Mouse (Mus musculus) T-helper 2 cell (primary cell): ENCODE data around the gene Tmeff2.

Experiments
- in situ Hi-C: fragments of 300-600 bp; cut with MboI, MseI; formaldehyde crosslinking; loops from one replicate; pipeline ENCODE4 v1.15.1; 2025; ENCODE audit warnings: high pct_unique_total_duplicates

Gene Tmeff2

DNA sequence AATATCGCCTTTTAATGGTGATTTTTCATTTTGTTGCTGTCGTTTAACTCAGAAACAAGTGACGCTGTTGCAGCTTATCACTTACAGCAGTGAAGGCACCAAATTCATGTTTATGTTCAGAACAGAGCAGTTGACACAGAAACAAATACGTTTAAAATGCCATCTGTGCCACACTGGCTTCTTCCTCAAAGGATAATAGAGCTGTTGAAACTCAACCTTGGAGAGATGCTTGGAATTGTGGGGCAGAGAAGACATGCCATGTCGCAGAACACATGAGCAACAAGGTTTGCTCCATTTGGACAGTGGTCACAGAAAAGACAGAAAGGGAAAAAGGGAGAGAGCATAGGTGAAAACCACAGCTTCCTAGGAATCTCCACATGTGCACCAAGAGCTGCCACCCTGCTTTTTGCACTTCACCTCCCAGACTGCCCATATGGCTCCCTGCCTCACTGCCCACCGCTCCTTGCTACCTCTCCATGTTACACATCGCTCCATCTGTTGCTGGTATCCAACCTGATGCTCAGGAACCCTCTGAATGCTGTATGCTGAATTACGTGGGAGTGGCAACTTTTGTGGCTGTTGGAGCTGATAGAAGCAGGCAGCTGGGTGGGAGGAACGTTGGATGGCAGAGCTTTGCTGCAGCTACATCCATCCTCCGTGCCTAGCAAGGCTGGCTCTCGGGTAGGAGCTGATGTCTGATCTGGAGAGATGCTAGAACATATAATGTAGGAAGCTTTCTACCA, 298.8 kb downstream of the Tmeff2 start:
- in situ Hi-C loops = no loop called here

DNA sequence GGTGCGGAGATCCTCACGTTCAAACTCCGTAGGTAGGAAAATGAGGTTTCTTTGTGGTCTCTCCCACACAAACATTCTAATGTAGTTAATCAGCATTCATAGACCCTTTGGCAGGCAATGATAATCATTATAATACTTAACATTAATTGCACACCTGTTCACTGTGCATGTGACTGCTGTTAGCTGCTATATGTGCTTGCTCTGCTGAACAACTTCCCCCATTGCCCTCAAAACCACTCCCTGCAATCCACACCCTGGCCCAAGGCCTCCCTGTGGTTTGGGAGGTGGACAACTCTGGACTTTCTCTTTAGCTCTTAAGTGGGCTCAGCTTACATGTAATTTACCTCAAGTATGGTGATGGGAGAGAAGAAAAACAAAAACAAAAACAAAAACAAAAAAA, 299.5 kb downstream of the Tmeff2 start:
- in situ Hi-C loops = no loop called here

GRCm38 (mm10) chr1:51215631-51216030, 315.2 kb downstream of the Tmeff2 start:
- in situ Hi-C loops = no loop called here

GRCm38 (mm10) chr1:51216292-51217050, 316.0 kb downstream of the Tmeff2 start:
- in situ Hi-C loops = no loop called here

- in situ Hi-C loops = no loop called here
Measured at GRCm38 (mm10) chr1:51217227-51217626, 316.8 kb downstream of the Tmeff2 start.

DNA sequence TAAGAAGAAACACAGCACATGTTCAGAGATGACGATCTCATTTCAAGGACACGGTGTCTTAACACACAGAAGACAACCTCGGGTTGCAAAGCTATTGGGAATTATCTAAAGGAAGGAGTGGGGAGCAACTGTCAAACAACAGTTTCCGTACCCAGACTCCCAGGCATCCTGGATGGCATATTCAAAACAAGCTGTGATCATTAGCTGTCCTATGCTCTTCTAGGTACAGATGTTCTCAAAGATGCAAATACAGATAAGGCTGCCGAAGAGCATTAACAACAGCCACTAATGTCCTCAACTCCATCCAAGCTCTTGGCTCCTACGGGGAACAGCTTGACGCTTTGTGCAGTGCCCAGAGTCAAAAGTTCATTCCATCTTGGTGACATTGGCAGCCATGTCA, 324.7 kb downstream of the Tmeff2 start:
- in situ Hi-C loops = no loop called here
